Comparison of ENCODE assay signal across 14 mouse cellular contexts in the genomic region with DNA sequence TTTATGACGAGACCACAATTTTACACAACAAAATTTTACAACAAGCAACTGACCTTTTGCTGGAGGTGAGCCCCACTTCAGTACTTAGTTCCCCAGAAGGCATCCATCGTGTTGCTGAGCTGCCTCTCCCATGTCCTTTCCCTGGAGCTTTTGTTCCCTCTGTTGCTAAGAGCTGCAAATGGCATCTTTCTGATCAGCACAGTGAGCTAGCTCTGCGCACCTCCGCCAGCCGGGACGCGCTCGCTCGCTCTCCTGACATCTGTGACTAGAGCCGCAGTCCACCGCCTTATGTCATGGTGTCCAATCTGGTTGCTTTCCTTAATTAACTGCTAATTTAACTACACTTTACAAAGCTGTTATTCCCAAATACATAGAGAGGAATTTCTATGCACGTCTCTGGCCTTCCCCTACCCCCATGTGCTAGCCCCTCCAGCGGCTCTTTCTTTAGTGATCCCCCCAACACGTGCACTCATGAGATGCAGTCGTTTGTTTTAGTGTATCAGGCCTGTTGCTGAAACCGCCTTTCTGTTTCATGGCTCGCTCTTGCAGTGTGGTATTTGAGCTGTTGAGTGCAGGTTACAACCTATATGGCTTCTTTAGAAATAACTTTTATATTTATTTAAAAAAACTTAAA.
DNase-seq lines count a peak whose midpoint lies in the region; ATAC-seq lines count a peak whose summit lies in the region.
"Had no signal": no experiment of that assay in that cellular context is flagged by ENCODE, and none has a peak within 500 bp of the region (broad histone marks: within the 10 kb centered on the region; RNA-seq: fewer than 3 reads in every experiment).

No protein-coding gene starts in this region.

- intact Hi-C loops in heart, postnatal 36 days (cut with DNase I), result no loop called here

- H3K9ac ChIP-seq in forebrain, embryonic 13.5 days, result no peak overlapping the region
- H3K9ac ChIP-seq in neural tube, embryonic 15.5 days (replicated peaks), result no peak overlapping the region

- H3K4me2 ChIP-seq in forebrain, embryonic 13.5 days, result peak overlapping the region; percentile 32
- H3K4me2 ChIP-seq in neural tube, embryonic 15.5 days, result no peak overlapping the region

- H3K27ac ChIP-seq in forebrain, embryonic 13.5 days, result peak overlapping the region; percentile 79
- H3K27ac ChIP-seq in neural tube, embryonic 15.5 days (replicated peaks), result no peak overlapping the region

- peak; percentile 46 to 76 for DNase-seq in layer of hippocampus, adult 18-20 months (ENCODE audit: low spot score in 2 of 2)
- no peak for DNase-seq in layer of hippocampus, postnatal 25 days (ENCODE audit: extremely low spot score in 1 of 2, low spot score in 1 of 2)
- DNase-seq in layer of hippocampus, adult 9-11 months, result peak; percentile 65
- no peak for DNase-seq in frontal cortex, adult 2 months (ENCODE audit: extremely low spot score in 1 of 2, low spot score in 1 of 2)
- no peak for DNase-seq in thymus, postnatal 4 days
- DNase-seq in heart, postnatal 36 days, result no peak
- DNase-seq: B cell, adult 2 months; cerebellum, postnatal 25 days; heart, adult 18-20 months; kidney, postnatal 36 days; lung, postnatal 14 days had no signal

- peaks cover 9% of the 10 kb centered on the region for H3K36me3 ChIP-seq in forebrain, embryonic 13.5 days (ENCODE audit: poor library complexity, severe bottlenecking)
- peaks cover 9% of the 10 kb centered on the region; the same call in 1 of the 2 replicates for H3K36me3 ChIP-seq in neural tube, embryonic 15.5 days

- H3K9me3 ChIP-seq in forebrain, embryonic 13.5 days (replicated peaks), result no peaks in the 10 kb centered on the region
- H3K9me3 ChIP-seq in neural tube, embryonic 15.5 days (replicated peaks), result no peaks in the 10 kb centered on the region

- no peaks in the 10 kb centered on the region for H3K27me3 ChIP-seq in forebrain, embryonic 13.5 days
- H3K27me3 ChIP-seq in neural tube, embryonic 15.5 days (replicated peaks), result no peaks in the 10 kb centered on the region
- H3K27me3 ChIP-seq: Patski had no signal

- ATAC-seq in forebrain, embryonic 13.5 days, result peak; percentile 83
- peak; percentile 36; the same call in 1 of the 2 replicates for ATAC-seq in neural tube, embryonic 15.5 days (ENCODE audit: low FRiP score)
- ATAC-seq: Patski had no signal

- WGBS in forebrain, embryonic 13.5 days, result 6% methylated on average over 17 of the region's 17 CpGs
- 21% methylated on average over 17 of the region's 17 CpGs for WGBS in neural tube, embryonic 15.5 days

- H3K4me1 ChIP-seq in forebrain, embryonic 13.5 days, result peaks cover 86% of the 10 kb centered on the region
- peaks cover 33% of the 10 kb centered on the region for H3K4me1 ChIP-seq in neural tube, embryonic 15.5 days

- H3K4me3 ChIP-seq in forebrain, embryonic 13.5 days, result no peak overlapping the region
- no peak overlapping the region for H3K4me3 ChIP-seq in neural tube, embryonic 15.5 days (replicated peaks)

Comparison
In these comparisons a context has a peak if more than half of its experiments do, and no peak if none do; other contexts are left out.
1. DNase-seq: peak in layer of hippocampus, adult 18-20 months (2 of 2) and layer of hippocampus, adult 9-11 months (single experiment); none in layer of hippocampus, postnatal 25 days (0 of 2), frontal cortex, adult 2 months (0 of 2), thymus, postnatal 4 days (single experiment) and heart, postnatal 36 days (0 of 2).